Mouse (Mus musculus): ENCODE data around the gene Il1f5. TPM values are rescaled to one million over a fixed set of nuclear protein-coding genes. Genes with fewer than 3 reads are reported as not detected.

Il1f5 gene
- not detected in 2 replicates for polyA plus RNA-seq (2015; fragmentation: Nextera tagmentation; extraction: Ambion mirVana)

DNA sequence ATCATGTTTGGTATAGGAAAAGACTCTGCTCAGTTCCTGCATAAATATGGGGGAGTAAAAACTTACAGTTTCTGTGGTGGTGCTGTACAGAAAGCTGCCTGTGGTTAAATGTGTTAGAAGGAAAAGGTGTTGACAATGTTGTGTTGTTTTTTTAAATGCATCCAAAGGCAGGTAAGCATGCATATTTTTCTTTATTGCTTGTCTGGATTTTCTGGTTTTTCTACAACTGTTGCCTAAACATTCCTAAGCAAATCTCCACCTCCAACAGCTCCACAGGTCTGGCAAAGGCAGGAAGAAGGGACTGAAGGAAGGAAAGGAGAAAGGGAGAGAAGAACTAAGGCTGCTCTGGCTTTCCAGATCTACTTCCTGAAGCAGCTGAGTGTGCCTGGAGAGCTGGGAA lies at the start of gene Il1f5:
TSS of gene Il1f5 (plus strand) at position 301 of the 400 bp plus-strand sequence.
- Histone ChIP-seq H3K36me3 (ENCODE audit: control insufficient read depth, insufficient read depth, low read length) (no peaks in the 10 kb centered on the region), H3K4me1 (ENCODE audit: control insufficient read depth, insufficient read depth, low read depth, low read length) (no peaks in the 10 kb centered on the region), H3K9me3 (ENCODE audit: control insufficient read depth, low read length) (no peaks in the 10 kb centered on the region), H3K27ac (ENCODE audit: low read depth, low read length) (no peak within 1 kb of the TSS), H3K9ac (ENCODE audit: low read depth, low read length) (no peak within 1 kb of the TSS), H3K4me3 (ENCODE audit: low read length) (no peak within 1 kb of the TSS), H3K4me2 (ENCODE audit: low read length) (no peak within 1 kb of the TSS), H3K27me3 (replicated peaks; ENCODE audit: control insufficient read depth, insufficient read depth, low read length) (no peaks in the 10 kb centered on the region)
- ATAC-seq = no peak

DNA sequence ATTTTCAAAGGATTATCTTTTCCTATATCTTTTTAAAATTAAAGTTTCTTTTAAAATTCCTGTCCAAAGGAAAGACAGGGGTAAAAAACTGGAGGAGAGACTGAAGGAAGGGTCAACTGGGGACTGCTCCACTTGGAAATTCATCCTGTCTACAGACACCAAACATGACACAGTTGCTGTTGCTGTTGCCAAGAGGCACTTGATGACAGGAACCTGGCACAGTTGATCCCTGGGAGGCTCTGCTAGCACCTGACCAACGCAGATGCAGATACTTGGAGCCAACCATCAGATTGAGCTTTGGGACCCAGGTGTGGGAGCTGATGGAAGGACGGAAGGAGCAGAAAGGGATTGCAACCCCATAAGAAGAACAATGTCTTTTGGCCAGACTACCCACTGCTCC lies 49.6 kb upstream of the Il1f5 start:
- no peaks in the 10 kb centered on the region for H3K27me3 ChIP-seq (replicated peaks; ENCODE audit: control insufficient read depth, insufficient read depth, low read length)
- WGBS = 81% methylated on average over 2 of the region's 2 CpGs
- H3K4me1 ChIP-seq (ENCODE audit: control insufficient read depth, insufficient read depth, low read depth, low read length) = no peaks in the 10 kb centered on the region
- no peaks in the 10 kb centered on the region for H3K36me3 ChIP-seq (ENCODE audit: control insufficient read depth, insufficient read depth, low read length)
- H3K4me3 ChIP-seq (ENCODE audit: low read length) = no peak overlapping the region
- H3K27ac ChIP-seq (ENCODE audit: low read depth, low read length) = no peak overlapping the region
- H3K4me2 ChIP-seq (ENCODE audit: low read length) = no peak overlapping the region
- H3K9ac ChIP-seq (ENCODE audit: low read depth, low read length) = no peak overlapping the region
- no peak for ATAC-seq
- H3K9me3 ChIP-seq (ENCODE audit: control insufficient read depth, low read length) = peaks cover 2% of the 10 kb centered on the region; the same call in 1 of the 2 replicates

DNA sequence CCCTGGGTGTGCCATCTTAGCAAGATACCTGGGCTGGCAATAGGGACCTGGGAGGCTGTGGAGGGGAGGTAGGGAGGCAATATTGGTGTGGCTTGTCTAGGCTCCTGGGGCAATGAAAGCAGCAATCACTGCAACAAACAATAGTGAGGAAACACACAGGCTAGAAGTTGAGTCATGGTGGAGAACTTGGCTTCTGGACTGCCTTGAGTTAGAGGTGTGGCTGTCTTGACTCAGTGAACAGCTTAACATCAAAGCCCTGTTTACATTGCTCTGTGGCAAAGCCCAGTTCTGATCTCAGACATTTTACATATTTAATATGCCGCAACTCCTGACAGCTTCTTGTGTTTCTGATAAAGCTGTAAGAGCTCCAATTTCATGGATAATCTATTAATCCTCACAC lies 9.3 kb upstream of the Il1f5 start:
- H3K4me3 ChIP-seq (ENCODE audit: low read length) = no peak overlapping the region
- H3K4me1 ChIP-seq (ENCODE audit: control insufficient read depth, insufficient read depth, low read depth, low read length) = no peaks in the 10 kb centered on the region
- no peak overlapping the region for H3K4me2 ChIP-seq (ENCODE audit: low read length)
- H3K36me3 ChIP-seq (ENCODE audit: control insufficient read depth, insufficient read depth, low read length) = no peaks in the 10 kb centered on the region
- WGBS = 86% methylated on average over 1 of the region's 1 CpGs
- no peaks in the 10 kb centered on the region for H3K9me3 ChIP-seq (ENCODE audit: control insufficient read depth, low read length)
- H3K27me3 ChIP-seq (replicated peaks; ENCODE audit: control insufficient read depth, insufficient read depth, low read length) = no peaks in the 10 kb centered on the region
- no peak overlapping the region for H3K27ac ChIP-seq (ENCODE audit: low read depth, low read length)
- no peak for ATAC-seq
- no peak overlapping the region for H3K9ac ChIP-seq (ENCODE audit: low read depth, low read length)

DNA sequence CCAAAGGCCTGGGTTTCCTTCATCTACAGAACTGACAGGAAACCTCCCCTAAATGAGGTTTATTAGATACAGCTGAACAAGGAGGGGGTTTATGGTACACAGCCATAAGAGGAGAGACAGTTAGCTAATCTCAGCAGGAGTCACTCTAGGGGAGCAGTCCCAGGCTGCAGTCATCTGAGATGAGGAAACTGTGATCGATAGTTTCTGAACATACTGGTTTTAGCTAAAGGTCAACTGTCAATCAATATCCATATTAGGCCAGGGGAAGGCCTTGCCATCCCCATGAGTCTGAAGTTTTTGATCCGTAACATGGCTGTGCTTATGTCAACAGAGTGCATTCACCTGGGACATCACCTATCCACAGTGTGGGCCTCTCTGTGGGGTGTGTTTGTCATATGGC lies 3.1 kb upstream of the Il1f5 start:
- no peaks in the 10 kb centered on the region for H3K4me1 ChIP-seq (ENCODE audit: control insufficient read depth, insufficient read depth, low read depth, low read length)
- H3K9ac ChIP-seq (ENCODE audit: low read depth, low read length) = no peak overlapping the region
- no peaks in the 10 kb centered on the region for H3K36me3 ChIP-seq (ENCODE audit: control insufficient read depth, insufficient read depth, low read length)
- H3K4me3 ChIP-seq (ENCODE audit: low read length) = no peak overlapping the region
- ATAC-seq = no peak
- no peaks in the 10 kb centered on the region for H3K9me3 ChIP-seq (ENCODE audit: control insufficient read depth, low read length)
- H3K4me2 ChIP-seq (ENCODE audit: low read length) = no peak overlapping the region
- no peak overlapping the region for H3K27ac ChIP-seq (ENCODE audit: low read depth, low read length)
- 80% methylated on average over 2 of the region's 2 CpGs for WGBS
- no peaks in the 10 kb centered on the region for H3K27me3 ChIP-seq (replicated peaks; ENCODE audit: control insufficient read depth, insufficient read depth, low read length)

DNA sequence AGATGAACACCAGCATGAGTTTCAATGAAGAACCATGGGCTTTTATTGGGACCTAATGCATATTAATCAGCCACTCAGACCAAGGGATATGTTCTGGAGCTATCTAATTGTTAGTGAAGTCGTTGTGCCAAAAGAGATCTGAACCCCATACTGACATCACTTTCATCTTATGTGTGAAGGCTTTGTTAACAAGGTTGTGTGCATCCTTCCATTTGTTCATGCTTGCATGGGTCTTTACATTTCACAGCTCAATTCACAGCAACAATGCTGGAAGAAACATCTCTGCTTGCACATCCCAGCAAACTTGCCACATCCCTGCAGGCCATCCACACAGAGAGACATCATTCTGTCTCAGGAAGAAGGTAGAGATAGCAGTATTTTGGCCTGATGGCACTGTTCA lies 1.6 kb upstream of the Il1f5 start:
- no peak overlapping the region for H3K4me3 ChIP-seq (ENCODE audit: low read length)
- no peak overlapping the region for H3K27ac ChIP-seq (ENCODE audit: low read depth, low read length)
- ATAC-seq = no peak
- no peak overlapping the region for H3K9ac ChIP-seq (ENCODE audit: low read depth, low read length)
- H3K9me3 ChIP-seq (ENCODE audit: control insufficient read depth, low read length) = no peaks in the 10 kb centered on the region
- H3K4me1 ChIP-seq (ENCODE audit: control insufficient read depth, insufficient read depth, low read depth, low read length) = no peaks in the 10 kb centered on the region
- no peaks in the 10 kb centered on the region for H3K27me3 ChIP-seq (replicated peaks; ENCODE audit: control insufficient read depth, insufficient read depth, low read length)
- H3K4me2 ChIP-seq (ENCODE audit: low read length) = no peak overlapping the region
- H3K36me3 ChIP-seq (ENCODE audit: control insufficient read depth, insufficient read depth, low read length) = no peaks in the 10 kb centered on the region
- 0% methylated on average over 1 of the region's 1 CpGs for whole genome bisulfite sequencing

DNA sequence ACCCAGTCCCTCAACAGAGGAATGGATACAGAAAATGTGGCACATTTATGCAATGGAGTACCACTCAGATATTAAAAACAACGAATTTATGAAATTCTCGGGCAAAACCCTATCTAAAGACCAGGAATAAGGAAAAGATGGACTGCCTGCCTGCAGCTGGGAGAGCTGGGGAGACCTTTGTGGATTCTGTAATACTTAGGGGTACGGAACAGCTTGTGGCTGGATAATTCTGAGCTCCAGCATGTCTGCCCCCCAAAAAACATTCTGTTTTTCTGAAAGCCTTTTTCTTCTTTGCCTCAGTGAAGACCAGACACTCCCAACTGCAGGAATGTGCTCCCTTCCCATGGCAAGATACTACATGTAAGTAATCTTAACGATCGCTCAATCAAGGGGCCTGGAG lies 14.1 kb downstream of the Il1f5 start, which contains the start of gene Il1f10:
TSS of gene Il1f10 (plus strand) at position 301 of the 400 bp plus-strand sequence.
- H3K4me1 ChIP-seq (ENCODE audit: control insufficient read depth, insufficient read depth, low read depth, low read length) = no peaks in the 10 kb centered on the region
- no peak within 1 kb of the TSS for H3K27ac ChIP-seq (ENCODE audit: low read depth, low read length)
- 93% methylated on average over 5 of the region's 5 CpGs for WGBS
- H3K36me3 ChIP-seq (ENCODE audit: control insufficient read depth, insufficient read depth, low read length) = no peaks in the 10 kb centered on the region
- H3K4me2 ChIP-seq (ENCODE audit: low read length) = no peak within 1 kb of the TSS
- no peak for ATAC-seq
- H3K9me3 ChIP-seq (ENCODE audit: control insufficient read depth, low read length) = no peaks in the 10 kb centered on the region
- no peak within 1 kb of the TSS for H3K4me3 ChIP-seq (ENCODE audit: low read length)
- H3K27me3 ChIP-seq (replicated peaks; ENCODE audit: control insufficient read depth, insufficient read depth, low read length) = no peaks in the 10 kb centered on the region
- H3K9ac ChIP-seq (ENCODE audit: low read depth, low read length) = no peak within 1 kb of the TSS

DNA sequence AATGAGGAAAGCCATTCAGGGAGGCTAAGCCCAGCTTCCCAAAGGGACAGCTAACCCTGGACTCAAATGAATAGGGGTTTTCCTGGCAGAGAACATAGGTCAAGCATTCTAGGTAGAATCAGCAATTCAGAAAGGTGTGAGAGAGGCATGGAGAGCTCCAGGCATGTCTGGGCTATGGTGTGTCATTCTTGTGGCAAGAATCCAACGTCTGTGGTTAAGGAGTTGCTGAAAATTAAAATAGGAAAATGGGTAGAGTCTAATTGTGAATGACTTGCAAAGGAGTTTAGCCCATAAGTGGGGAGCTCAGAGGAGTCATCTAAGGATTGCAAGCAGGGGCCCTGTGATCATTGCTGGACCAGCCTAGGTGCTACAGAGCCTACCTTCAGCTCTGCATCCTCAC lies 17.9 kb downstream of the Il1f5 start:
- H3K4me1 ChIP-seq (ENCODE audit: control insufficient read depth, insufficient read depth, low read depth, low read length) = no peaks in the 10 kb centered on the region
- no peak overlapping the region for H3K9ac ChIP-seq (ENCODE audit: low read depth, low read length)
- 61% methylated on average over 1 of the region's 1 CpGs for WGBS
- no peak overlapping the region for H3K4me2 ChIP-seq (ENCODE audit: low read length)
- H3K36me3 ChIP-seq (ENCODE audit: control insufficient read depth, insufficient read depth, low read length) = no peaks in the 10 kb centered on the region
- H3K4me3 ChIP-seq (ENCODE audit: low read length) = no peak overlapping the region
- no peak overlapping the region for H3K27ac ChIP-seq (ENCODE audit: low read depth, low read length)
- H3K27me3 ChIP-seq (replicated peaks; ENCODE audit: control insufficient read depth, insufficient read depth, low read length) = no peaks in the 10 kb centered on the region
- ATAC-seq = no peak
- no peaks in the 10 kb centered on the region for H3K9me3 ChIP-seq (ENCODE audit: control insufficient read depth, low read length)

DNA sequence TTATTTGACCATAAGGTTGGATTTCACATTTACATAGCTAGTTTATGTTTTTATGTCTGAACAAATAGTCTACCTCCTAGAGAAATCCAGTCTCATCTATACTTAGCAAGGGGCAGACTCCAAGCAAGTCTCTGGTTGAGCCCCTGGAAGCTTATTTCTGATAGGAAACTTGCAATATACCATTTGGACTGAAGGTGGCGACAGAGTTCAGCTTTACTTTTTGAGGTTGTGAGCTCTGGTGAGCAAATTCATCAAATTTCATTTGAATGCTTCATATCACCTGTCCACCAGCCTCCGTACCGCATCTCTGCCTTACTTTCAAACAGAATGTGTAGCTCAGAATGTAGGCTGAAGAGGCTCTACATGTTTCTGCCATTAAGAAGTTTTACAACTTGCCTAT lies 20.1 kb downstream of the Il1f5 start:
- WGBS = 8% methylated on average over 3 of the region's 3 CpGs
- H3K27ac ChIP-seq (ENCODE audit: low read depth, low read length) = no peak overlapping the region
- H3K4me1 ChIP-seq (ENCODE audit: control insufficient read depth, insufficient read depth, low read depth, low read length) = no peaks in the 10 kb centered on the region
- no peaks in the 10 kb centered on the region for H3K36me3 ChIP-seq (ENCODE audit: control insufficient read depth, insufficient read depth, low read length)
- no peak overlapping the region for H3K9ac ChIP-seq (ENCODE audit: low read depth, low read length)
- no peak overlapping the region for H3K4me3 ChIP-seq (ENCODE audit: low read length)
- H3K9me3 ChIP-seq (ENCODE audit: control insufficient read depth, low read length) = no peaks in the 10 kb centered on the region
- peak; percentile 74 for ATAC-seq
- no peaks in the 10 kb centered on the region for H3K27me3 ChIP-seq (replicated peaks; ENCODE audit: control insufficient read depth, insufficient read depth, low read length)
- no peak overlapping the region for H3K4me2 ChIP-seq (ENCODE audit: low read length)

DNA sequence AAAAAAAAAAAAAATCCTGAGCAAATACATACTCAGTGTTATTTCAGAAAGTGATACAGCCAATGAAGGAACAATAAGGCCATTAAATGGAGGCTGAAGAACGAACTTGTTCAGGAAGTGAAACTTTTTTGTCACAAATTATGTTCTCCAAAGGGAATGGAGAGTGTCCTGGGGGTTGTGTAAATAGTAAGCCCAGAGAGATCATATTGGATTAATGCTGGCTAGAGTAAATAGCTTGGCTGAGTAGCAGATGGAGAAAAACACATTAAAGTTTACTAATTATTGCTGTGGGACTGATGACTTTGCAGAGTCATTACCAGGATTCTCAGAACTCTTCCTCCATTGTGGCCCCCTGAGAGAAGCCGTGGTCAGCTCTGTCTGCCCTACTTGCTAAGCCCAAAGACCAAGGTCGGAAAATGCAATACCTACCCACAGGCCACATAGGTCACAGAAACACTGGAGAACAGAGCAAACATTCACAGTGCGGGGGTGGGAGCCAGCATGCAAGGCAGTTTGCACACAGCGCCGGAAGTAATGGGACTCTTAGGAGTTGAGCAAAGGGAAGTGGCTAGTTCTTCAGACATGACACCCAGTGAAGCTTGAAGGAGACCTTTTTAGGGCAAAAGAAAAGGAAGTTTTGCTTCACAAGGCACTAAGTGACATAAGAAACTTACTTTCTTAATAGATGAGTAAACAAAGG lies 34.7 kb downstream of the Il1f5 start:
- Histone ChIP-seq H3K4me3 (ENCODE audit: low read length) (no peak overlapping the region), H3K27me3 (replicated peaks; ENCODE audit: control insufficient read depth, insufficient read depth, low read length) (no peaks in the 10 kb centered on the region), H3K9me3 (ENCODE audit: control insufficient read depth, low read length) (no peaks in the 10 kb centered on the region), H3K4me1 (ENCODE audit: control insufficient read depth, insufficient read depth, low read depth, low read length) (no peaks in the 10 kb centered on the region), H3K4me2 (ENCODE audit: low read length) (no peak overlapping the region), H3K27ac (ENCODE audit: low read depth, low read length) (no peak overlapping the region), H3K36me3 (ENCODE audit: control insufficient read depth, insufficient read depth, low read length) (no peaks in the 10 kb centered on the region), H3K9ac (ENCODE audit: low read depth, low read length) (no peak overlapping the region)
- no peak for ATAC-seq
- WGBS = 80% methylated on average over 6 of the region's 6 CpGs

Measured in hindbrain, embryonic 16.5 days (tissue).